Mouse (Mus musculus) erythroblast, embryonic 14.5 days (primary cell): Measurements from ENCODE around the gene Slc6a13.

Experiments
- GATA1 ChIP-seq: IDR thresholded peaks from 2 replicates; pipeline ENCODE4 v1.6.1; 2012; ENCODE audit warnings: low read length, inconsistent platforms, mixed read lengths
- TAL1 ChIP-seq: IDR thresholded peaks from 3 replicates; pipeline ENCODE4 v1.6.1; 2012; ENCODE audit warnings: low read length, inconsistent platforms, mixed read lengths

DNA sequence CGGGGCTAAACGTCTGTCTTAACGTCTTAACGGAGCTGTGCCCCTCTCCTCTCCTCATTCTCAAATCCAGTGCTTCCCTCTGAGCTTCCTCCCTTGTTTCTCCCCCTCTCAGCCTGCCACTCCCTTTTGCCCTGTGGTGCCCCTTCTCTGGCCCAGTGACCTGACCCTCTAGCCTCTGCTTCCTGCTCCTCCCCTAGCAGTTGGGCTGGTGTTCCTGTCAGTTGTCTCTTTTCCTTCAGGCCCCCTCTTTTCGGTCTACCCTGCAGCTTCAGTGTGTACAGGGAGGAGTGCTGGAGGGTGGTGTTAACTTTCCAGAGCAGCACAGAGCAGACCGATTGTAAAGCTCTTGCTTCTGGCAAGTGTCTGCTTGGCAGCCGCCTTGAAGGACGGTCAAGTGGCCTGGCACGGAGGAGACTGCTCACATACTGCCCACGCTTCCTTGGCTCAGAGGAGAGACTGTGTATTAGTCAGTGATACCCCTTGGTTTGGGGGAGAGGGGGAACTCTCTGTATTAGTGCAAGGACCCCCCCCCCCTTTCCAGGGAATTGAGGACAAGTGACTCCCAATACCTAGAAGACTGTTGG is 26.6 kb downstream of the Slc6a13 start:
- no peak for TF ChIP-seq TAL1
- no peak for TF ChIP-seq GATA1
